Mouse (Mus musculus) ES-E14 (cell line): ENCODE data around the gene Ccdc110.

Experiments
- CHD2 ChIP-seq: IDR thresholded peaks from 2 replicates; pipeline ENCODE4 v1.6.1; 2014; ENCODE audit warnings: mild to moderate bottlenecking, low read depth, low read length, inconsistent platforms
- MAFK ChIP-seq: IDR thresholded peaks from 2 replicates; pipeline ENCODE4 v1.6.1; 2014; ENCODE audit warnings: mild to moderate bottlenecking, low read depth, low read length, inconsistent platforms; ENCODE audit not compliant: insufficient read depth

DNA sequence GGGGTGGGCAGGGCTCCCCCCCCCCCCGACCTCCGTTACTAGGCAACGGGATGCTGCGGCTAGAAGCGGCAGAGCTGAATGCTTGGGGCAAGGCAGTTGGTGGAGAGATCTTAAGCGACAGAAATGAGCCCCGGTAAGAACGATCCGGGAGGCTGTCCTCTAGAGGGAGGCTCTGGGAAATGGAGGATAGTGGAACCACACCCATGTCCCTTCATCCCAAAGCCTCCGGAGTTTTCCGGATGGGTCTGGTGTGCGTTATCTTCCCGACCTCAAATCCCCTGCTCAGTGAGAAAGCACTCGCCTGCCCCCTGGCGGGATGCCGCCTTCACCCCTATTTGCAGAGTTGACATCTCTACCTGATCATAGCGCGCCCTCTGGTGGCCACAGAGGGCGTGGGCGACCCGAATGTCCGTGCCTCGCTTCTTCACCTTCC is at the start of gene Ccdc110:
- TF ChIP-seq MAFK (no peak), CHD2 (no peak)
